Mouse (Mus musculus) CH12.LX (cell line): ENCODE results near the gene Adamts20. TPM values are rescaled to one million over a fixed set of nuclear protein-coding genes. Genes with fewer than 3 reads are reported as not detected.

ENCODE experiments used
- DNase-seq: peaks from one replicate; pipeline ENCODE4 v3.0.0-alpha.2; 2013; ENCODE audit errors: extremely low read depth
- H3K27ac ChIP-seq: 2 replicates; pipeline ENCODE4 v1.5.1; 2012; ENCODE audit warnings: low read depth, mild to moderate bottlenecking, control low read depth, moderate library complexity; ENCODE audit not compliant: insufficient read depth
- H3K27me3 ChIP-seq: replicated peaks from 2 replicates; pipeline ENCODE3; 2012; ENCODE audit warnings: inconsistent platforms
- H3K36me3 ChIP-seq, 2 experiments: replicated peaks in 1 of 2; 2 replicates each; pipeline versions ENCODE3 to v1.6.1; 2012; ENCODE audit warnings: inconsistent platforms in 1 of 2, low read length in 1 of 2, mild to moderate bottlenecking in 1 of 2, mixed read lengths in 1 of 2, moderate library complexity in 1 of 2; ENCODE audit not compliant: control insufficient read depth in 1 of 2, insufficient read depth in 1 of 2
- H3K4me1 ChIP-seq, 2 experiments: 2 replicates each; pipeline ENCODE4 v1.6.1; 2012; ENCODE audit warnings: inconsistent platforms in 1 of 2, moderate library complexity in 1 of 2; ENCODE audit not compliant: insufficient read depth in 2 of 2, control insufficient read depth in 1 of 2
- H3K4me2 ChIP-seq: 2 replicates; pipeline ENCODE4 v1.6.1; 2012; ENCODE audit warnings: low read depth, mild to moderate bottlenecking, control low read depth; ENCODE audit not compliant: poor library complexity, insufficient read depth, severe bottlenecking
- H3K4me3 ChIP-seq, 3 experiments: fragments of 150-350 bp in 1 of 3; sonication (generic) in 1 of 3; replicated peaks in 1 of 3; 2 replicates each; pipeline versions ENCODE3 to v1.5.1; 2011 to 2012; ENCODE audit warnings: low read depth in 2 of 3, low read length in 2 of 3, mild to moderate bottlenecking in 2 of 3, moderate library complexity in 2 of 3, control low read depth in 1 of 3, improper control_type of control experiment in 1 of 3, inconsistent platforms in 1 of 3, mixed read lengths in 1 of 3; ENCODE audit not compliant: poor library complexity in 1 of 3
- H3K79me2 ChIP-seq: replicated peaks from 2 replicates; pipeline ENCODE4 v1.6.1; 2012; ENCODE audit warnings: mild to moderate bottlenecking, moderate library complexity; ENCODE audit not compliant: control insufficient read depth, poor library complexity, insufficient read depth, severe bottlenecking; ENCODE audit errors: extremely low read depth
- H3K9ac ChIP-seq: 2 replicates; pipeline ENCODE4 v1.6.1; 2012; ENCODE audit warnings: low read depth, mild to moderate bottlenecking, control low read depth, moderate library complexity; ENCODE audit not compliant: insufficient read depth
- H3K9me3 ChIP-seq: replicated peaks from 2 replicates; pipeline ENCODE3; 2012; ENCODE audit warnings: low read length, inconsistent platforms, mixed read lengths
- E2F4 ChIP-seq: IDR thresholded peaks from 2 replicates; pipeline ENCODE4 v1.6.1; 2011; ENCODE audit warnings: low read depth, low read length, improper control_type of control experiment; ENCODE audit not compliant: insufficient replicate concordance
- EP300 ChIP-seq: IDR thresholded peaks from 2 replicates; pipeline ENCODE4 v1.6.1; 2011; ENCODE audit warnings: low read length, improper control_type of control experiment
- GABPA ChIP-seq: IDR thresholded peaks from 2 replicates; pipeline ENCODE4 v1.6.1; 2012; ENCODE audit warnings: low read depth, low read length, improper control_type of control experiment, inconsistent platforms; ENCODE audit not compliant: insufficient replicate concordance
- HCFC1 ChIP-seq: IDR thresholded peaks from 2 replicates; pipeline ENCODE4 v1.6.1; 2012; ENCODE audit warnings: low read depth, mild to moderate bottlenecking, inconsistent platforms, low read length, improper control_type of control experiment
- IRF4 ChIP-seq: IDR thresholded peaks from 2 replicates; pipeline ENCODE4 v1.6.1; 2014; ENCODE audit warnings: low read depth, mild to moderate bottlenecking, inconsistent platforms, low read length, improper control_type of control experiment
- MAFK ChIP-seq: IDR thresholded peaks from 2 replicates; pipeline ENCODE4 v1.6.1; 2011; ENCODE audit warnings: low read length, improper control_type of control experiment; ENCODE audit not compliant: insufficient replicate concordance
- MXI1 ChIP-seq: IDR thresholded peaks from 2 replicates; pipeline ENCODE4 v1.6.1; 2011; ENCODE audit warnings: mild to moderate bottlenecking, low read depth, low read length, improper control_type of control experiment
- MYC ChIP-seq: IDR thresholded peaks from 2 replicates; pipeline ENCODE4 v1.6.1; 2011; ENCODE audit warnings: low read depth, mild to moderate bottlenecking, improper control_type of control experiment, low read length
- PAX5 ChIP-seq: IDR thresholded peaks from 2 replicates; pipeline ENCODE4 v1.6.1; 2012; ENCODE audit warnings: low read length, inconsistent platforms, mixed read lengths
- POLR2A ChIP-seq: IDR thresholded peaks from 2 replicates; pipeline ENCODE4 v1.6.1; 2011; ENCODE audit warnings: low read depth, mild to moderate bottlenecking, improper control_type of control experiment, low read length
- POLR2AphosphoS2 ChIP-seq: IDR thresholded peaks from 2 replicates; pipeline ENCODE4 v1.6.1; 2011; ENCODE audit warnings: low read depth, low read length, improper control_type of control experiment
- RAD21 ChIP-seq: IDR thresholded peaks from 2 replicates; pipeline ENCODE4 v1.6.1; 2011; ENCODE audit warnings: low read depth, mild to moderate bottlenecking, low read length, improper control_type of control experiment, moderate library complexity
- RCOR1 ChIP-seq: conservative IDR thresholded peaks from 2 replicates; pipeline ENCODE4 v1.6.1; 2012; ENCODE audit warnings: low read depth, mild to moderate bottlenecking, inconsistent platforms, low read length, improper control_type of control experiment
- SIN3A ChIP-seq: IDR thresholded peaks from 2 replicates; pipeline ENCODE4 v1.6.1; 2012; ENCODE audit warnings: low read length, improper control_type of control experiment, inconsistent platforms
- SMC3 ChIP-seq: IDR thresholded peaks from 2 replicates; pipeline ENCODE4 v1.6.1; 2011; ENCODE audit warnings: low read depth, low read length, improper control_type of control experiment
- TBP ChIP-seq: conservative IDR thresholded peaks from 2 replicates; pipeline ENCODE4 v1.6.1; 2011; ENCODE audit warnings: low read depth, low read length, improper control_type of control experiment
- TCF12 ChIP-seq: IDR thresholded peaks from 2 replicates; pipeline ENCODE4 v1.6.1; 2014; ENCODE audit warnings: low read depth, mild to moderate bottlenecking, inconsistent platforms, low read length, improper control_type of control experiment
- UBTF ChIP-seq: IDR thresholded peaks from 2 replicates; pipeline ENCODE4 v1.6.1; 2012; ENCODE audit warnings: low read depth, mild to moderate bottlenecking, inconsistent platforms, low read length, improper control_type of control experiment, moderate library complexity
- ZC3H11A ChIP-seq: IDR thresholded peaks from 2 replicates; pipeline ENCODE4 v1.6.1; 2012; ENCODE audit warnings: low read depth, mild to moderate bottlenecking, inconsistent platforms, low read length, improper control_type of control experiment
- ZNF384 ChIP-seq: IDR thresholded peaks from 2 replicates; pipeline ENCODE4 v1.6.1; 2012; ENCODE audit warnings: low read depth, low read length, improper control_type of control experiment, inconsistent platforms
- dilution Hi-C: fragments of 300-500 bp; cut with MboI; formaldehyde crosslinking; loops from 2 replicates; pipeline ENCODE4 v1.14.3; 2020; ENCODE audit warnings: low sequenced_read_pairs; ENCODE audit not compliant: extremely low pct_unique_long_range_greater_than_20kb, extremely low pct_ligation_motif_present
- in situ Hi-C: fragments of 300-500 bp; cut with MboI; formaldehyde crosslinking; loops from 3 replicates; pipeline ENCODE4 v1.14.3; 2019; ENCODE audit warnings: low sequenced_read_pairs, low pct_ligation_motif_present, low pct_unique_long_range_greater_than_20kb, mixed read lengths
- polyA plus RNA-seq: library from polyadenylated mRNA; unstranded; fragments of >175 nt; gene quantifications from 2 replicates; pipeline ENCODE4 v1.2.1, GENCODE M21; 2012; ENCODE audit warnings: low read depth; ENCODE audit not compliant: insufficient read length
- total RNA-seq, 2 experiments: library from RNA; depleted of rRNA; stranded (reverse); fragments of 300-350 nt in 1 of 2; fragments of >200 nt in 1 of 2; gene quantifications; 2 replicates each; pipeline ENCODE4 v1.2.3; 2012 to 2014

Gene Adamts20
- total and polyA plus RNA-seq, 3 experiments = 0.37 to 1.5 (median 0.68) TPM

DNA sequence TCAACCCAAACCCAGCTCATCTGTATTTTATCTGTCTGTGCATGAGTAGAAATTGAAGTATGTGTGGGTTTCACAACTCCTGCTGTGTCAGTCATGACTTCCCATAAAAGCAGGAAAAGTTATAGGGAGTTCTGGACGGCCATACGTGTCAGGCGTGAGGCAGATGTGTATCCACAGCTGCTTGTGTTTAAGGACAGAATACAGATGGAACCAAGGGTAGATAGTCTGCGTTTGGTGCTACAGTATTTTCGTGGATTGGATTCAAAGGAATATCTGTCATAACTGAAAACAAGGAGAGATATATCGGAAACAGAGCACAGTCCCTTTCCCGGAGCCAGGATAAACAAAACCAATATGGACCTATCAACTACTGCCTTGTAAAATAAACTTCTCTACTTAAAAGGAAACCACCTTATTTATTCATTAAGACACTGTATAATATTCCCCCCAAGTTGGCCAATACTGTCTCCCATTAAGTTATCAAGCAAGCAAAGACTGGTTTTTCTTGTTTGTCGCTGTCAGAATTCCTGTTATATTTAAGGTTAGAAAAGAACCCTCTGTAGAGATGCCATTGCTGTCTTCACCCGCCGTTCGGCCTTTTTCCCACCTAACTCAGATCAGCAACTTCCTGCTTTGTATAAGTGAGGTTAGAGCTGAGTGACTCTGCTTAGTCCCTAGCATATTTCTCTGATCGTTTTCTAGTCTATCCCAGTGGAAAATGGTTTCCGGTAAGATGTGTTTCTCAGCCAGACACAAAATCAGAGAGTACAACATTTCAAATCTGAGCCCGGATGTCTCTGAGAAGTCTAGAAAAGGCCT lies 227.0 kb downstream of the Adamts20 start:
- no peaks in the 10 kb centered on the region for H3K36me3 ChIP-seq
- in situ Hi-C loops = no loop called here
- H3K9me3 ChIP-seq = no peaks in the 10 kb centered on the region
- TF ChIP-seq MYC (no peak), POLR2A (no peak), SIN3A (no peak), PAX5 (no peak), EP300 (no peak), E2F4 (no peak), MXI1 (no peak), IRF4 (no peak)
- TF ChIP-seq, all 38 proteins: peak for 0
- no peak overlapping the region for H3K4me3 ChIP-seq
- H3K4me1 ChIP-seq = no peaks in the 10 kb centered on the region
- H3K9ac ChIP-seq = no peak overlapping the region
- no peak for DNase-seq
- no peaks in the 10 kb centered on the region for H3K27me3 ChIP-seq
- no peak overlapping the region for H3K4me2 ChIP-seq
- H3K79me2 ChIP-seq = no peaks in the 10 kb centered on the region
- H3K27ac ChIP-seq = no peak overlapping the region
- dilution Hi-C loops = no loop called here

- Histone ChIP-seq H3K4me1 (no peaks in the 10 kb centered on the region), H3K27me3 (no peaks in the 10 kb centered on the region), H3K9me3 (no peaks in the 10 kb centered on the region), H3K36me3 (no peaks in the 10 kb centered on the region), H3K79me2 (no peaks in the 10 kb centered on the region), H3K4me3 (no peak overlapping the region), H3K9ac (no peak overlapping the region), H3K27ac (no peak overlapping the region), H3K4me2 (no peak overlapping the region)
- dilution Hi-C loops (no loop called here), in situ Hi-C loops (no loop called here)
- TF ChIP-seq TBP = no peak
- TF ChIP-seq POLR2AphosphoS2 = no peak
- no peak for TF ChIP-seq SMC3
- TF ChIP-seq HCFC1 = no peak
- TF ChIP-seq EP300 = no peak
- no peak for TF ChIP-seq TCF12
- TF ChIP-seq MAFK = no peak
- no peak for TF ChIP-seq IRF4
- no peak for TF ChIP-seq ZNF384
- no peak for TF ChIP-seq PAX5
- no peak for TF ChIP-seq GABPA
- no peak for TF ChIP-seq RAD21
- TF ChIP-seq ZC3H11A = no peak
- TF ChIP-seq UBTF = no peak
- TF ChIP-seq RCOR1 = no peak
- no peak for TF ChIP-seq POLR2A
- no peak for DNase-seq
Observed at GRCm38 (mm10) chr15:94236726-94237125, 228.5 kb downstream of the Adamts20 start.
